Mouse (Mus musculus) cerebellum, adult 11 months (tissue): ENCODE results near the gene E130114P18Rik.
A peak's percentile ranks its signal among the peaks of the same experiment; 100 is the strongest.

Experiments
- DNase-seq: peaks from one replicate; pipeline ENCODE4 v3.0.0; 2022

E130114P18Rik gene

GRCm38 (mm10) chr4:97751030-97751482, 26.8 kb downstream of the E130114P18Rik start:
- DNase-seq, result peak; percentile 84

- DNase-seq, result no peak
These were observed 27.5 kb downstream of the E130114P18Rik start for GRCm38 (mm10) chr4:97750401-97750800.

GRCm38 (mm10) chr4:97746106-97746900, 31.6 kb downstream of the E130114P18Rik start:
- DNase-seq, result no peak

GRCm38 (mm10) chr4:97745296-97746105, 32.4 kb downstream of the E130114P18Rik start:
- DNase-seq, result peak; percentile 73

- no peak for DNase-seq
These were observed 33.9 kb downstream of the E130114P18Rik start for GRCm38 (mm10) chr4:97743932-97744331.

- DNase-seq, result no peak
These were observed 44.5 kb downstream of the E130114P18Rik start for GRCm38 (mm10) chr4:97733392-97733791.

DNA sequence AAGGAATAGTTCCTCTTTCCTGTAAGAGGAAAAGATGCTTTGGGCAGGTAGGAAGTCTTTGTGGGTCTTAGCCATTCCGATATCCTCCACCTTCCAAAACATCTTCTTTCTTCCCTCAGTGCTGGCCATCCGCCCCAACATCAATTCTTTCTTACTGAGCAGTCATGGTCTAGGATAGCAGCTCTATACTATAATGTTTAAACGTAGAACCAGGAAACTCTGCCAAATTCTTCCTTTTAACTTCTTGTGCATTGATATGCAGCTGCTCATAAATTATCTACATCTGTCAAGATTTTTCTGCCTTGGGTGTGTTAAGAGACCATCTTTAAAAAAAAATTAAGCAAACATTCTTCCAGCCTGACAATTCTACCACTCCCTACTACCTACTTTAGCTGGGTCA, 47.5 kb downstream of the E130114P18Rik start:
- DNase-seq, result no peak

- DNase-seq, result no peak
These were observed 47.9 kb downstream of the E130114P18Rik start for GRCm38 (mm10) chr4:97729999-97730398.

- no peak for DNase-seq
These were observed 49.4 kb downstream of the E130114P18Rik start for GRCm38 (mm10) chr4:97728520-97728919.

- no peak for DNase-seq
These were observed 54.5 kb downstream of the E130114P18Rik start for GRCm38 (mm10) chr4:97723374-97723773.

GRCm38 (mm10) chr4:97722666-97723065, 55.2 kb downstream of the E130114P18Rik start:
- DNase-seq, result no peak

- DNase-seq, result no peak
These were observed 63.3 kb downstream of the E130114P18Rik start for GRCm38 (mm10) chr4:97714616-97715015.

DNA sequence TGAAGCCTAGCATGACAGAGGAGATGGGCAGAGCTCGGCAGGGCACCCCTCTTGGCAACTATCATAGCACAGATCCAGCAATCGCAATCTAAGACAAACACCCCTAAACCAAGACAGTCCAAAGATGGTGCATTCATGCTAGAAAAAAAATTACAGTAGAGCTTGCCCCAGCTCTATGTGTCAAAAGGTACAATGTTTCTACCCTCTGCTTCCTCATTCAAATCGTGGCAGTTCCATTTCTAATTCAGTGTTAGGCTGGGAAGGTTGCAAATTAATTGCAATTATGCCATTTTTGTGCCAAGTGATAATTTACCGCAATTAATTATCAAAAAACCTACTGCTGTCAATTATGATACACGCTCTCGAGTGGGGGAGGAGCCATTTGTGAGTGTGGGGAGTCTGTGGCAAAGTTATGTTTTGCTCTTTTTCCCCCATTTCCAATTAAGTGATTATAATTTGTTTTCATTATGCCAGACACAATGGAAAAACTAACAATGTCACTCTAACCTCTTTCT, 63.7 kb downstream of the E130114P18Rik start:
- no peak for DNase-seq

DNA sequence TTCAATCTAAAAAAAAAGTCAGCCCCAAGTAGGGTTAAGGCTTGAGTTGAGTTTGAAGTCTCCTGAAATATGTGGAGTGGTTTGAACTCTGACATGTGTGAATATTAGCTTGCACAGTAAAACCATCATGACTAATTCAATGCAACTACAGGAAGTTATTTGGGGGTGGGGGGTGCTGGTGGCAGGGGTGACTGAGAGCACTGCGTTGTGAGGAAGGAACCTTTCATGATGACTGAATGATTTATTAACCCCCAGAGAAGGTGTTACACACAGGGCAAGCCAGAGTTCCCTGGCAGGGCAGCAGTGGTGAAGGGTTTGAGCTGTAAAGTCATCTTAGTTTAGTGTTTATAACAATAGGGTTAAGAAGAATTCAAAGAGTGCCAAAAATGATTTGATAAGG, 65.3 kb downstream of the E130114P18Rik start:
- no peak for DNase-seq

GRCm38 (mm10) chr4:97710048-97710765, 67.7 kb downstream of the E130114P18Rik start:
- no peak for DNase-seq

- DNase-seq, result no peak
These were observed 70.3 kb downstream of the E130114P18Rik start for GRCm38 (mm10) chr4:97707373-97708152.

DNA sequence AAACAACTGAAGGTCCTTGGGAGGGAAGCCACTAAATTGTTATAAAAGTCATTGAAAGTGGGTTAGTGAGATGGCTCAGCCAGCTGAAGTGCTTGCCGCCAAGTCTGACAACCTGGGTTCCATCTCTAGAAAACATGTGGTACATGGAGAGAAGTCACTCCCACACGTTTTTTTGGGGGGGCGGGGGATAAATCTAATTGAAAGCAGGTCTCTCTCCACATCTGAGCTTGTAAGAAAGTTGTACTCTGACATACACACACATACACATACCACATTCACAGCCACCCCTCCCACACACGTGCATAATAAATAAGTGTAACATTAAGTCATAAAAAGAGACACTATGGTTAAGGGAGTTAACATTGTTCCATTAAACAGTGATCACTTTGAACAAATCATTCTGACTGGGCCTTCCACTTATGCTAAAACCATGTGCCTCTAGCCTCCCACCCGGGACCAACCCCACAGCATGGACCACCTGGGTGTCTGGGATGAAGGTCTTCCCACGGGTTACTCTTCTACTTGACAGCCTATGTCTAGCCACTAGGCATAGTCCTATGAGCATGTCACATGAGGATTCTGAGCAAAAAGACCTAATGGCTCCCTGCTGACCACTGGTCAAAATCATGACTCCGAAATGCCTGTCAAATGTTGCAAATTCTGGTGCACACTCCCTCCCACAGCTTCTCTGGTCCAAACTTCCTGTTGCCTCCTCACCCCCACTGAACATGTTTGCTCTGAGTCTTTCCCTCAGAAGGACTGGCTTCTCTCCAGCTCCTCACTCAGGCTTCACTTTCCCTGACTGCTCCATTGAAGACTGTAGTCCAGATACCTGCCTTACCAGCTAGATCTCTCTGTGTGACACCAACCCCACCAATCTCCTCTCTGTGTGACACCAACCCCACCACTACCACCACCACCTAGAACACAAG, 80.9 kb downstream of the E130114P18Rik start:
- DNase-seq, result no peak

DNA sequence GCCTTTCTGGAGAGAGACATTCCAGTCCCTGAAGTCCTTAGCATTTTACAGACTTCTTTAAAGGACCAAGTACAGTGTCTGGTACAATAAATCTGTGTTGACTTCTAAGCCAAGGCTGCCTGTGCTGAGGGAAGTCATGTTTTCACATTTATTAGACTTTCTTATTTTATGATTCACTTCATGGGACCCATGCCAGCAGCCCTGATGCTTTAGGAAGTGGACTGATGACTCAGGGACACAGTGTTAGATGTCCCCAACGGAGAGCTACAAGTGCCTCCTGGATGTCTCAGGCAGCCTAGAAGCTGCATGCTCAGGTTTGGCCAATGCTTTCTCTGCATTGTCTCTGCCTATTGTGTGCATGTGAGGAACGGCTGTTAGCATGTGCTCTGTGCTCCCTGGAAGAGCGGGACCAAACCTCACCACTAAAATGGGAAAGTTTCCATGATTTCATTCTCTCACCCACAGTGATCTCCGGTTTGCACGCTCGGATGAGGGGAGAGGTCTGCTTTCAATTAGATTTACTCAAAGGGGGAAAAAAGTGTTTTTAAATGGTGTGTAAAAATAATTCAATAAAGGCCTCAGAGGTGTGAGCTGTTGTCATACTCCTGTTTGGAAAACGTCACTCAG, 82.4 kb downstream of the E130114P18Rik start:
- DNase-seq, result no peak

- no peak for DNase-seq
These were observed 83.9 kb downstream of the E130114P18Rik start for GRCm38 (mm10) chr4:97693931-97694330.

GRCm38 (mm10) chr4:97693054-97693453, 84.8 kb downstream of the E130114P18Rik start:
- DNase-seq, result no peak

GRCm38 (mm10) chr4:97690384-97690766, 87.5 kb downstream of the E130114P18Rik start:
- no peak for DNase-seq
